Mouse (Mus musculus): Measurements from ENCODE around the gene Tnfsf12. TPM values are rescaled to one million over a fixed set of nuclear protein-coding genes. Genes with fewer than 3 reads are reported as not detected.

The Tnfsf12 gene
- polyA plus RNA-seq, 1 experiment from 2014 or later: 8.8 TPM

DNA sequence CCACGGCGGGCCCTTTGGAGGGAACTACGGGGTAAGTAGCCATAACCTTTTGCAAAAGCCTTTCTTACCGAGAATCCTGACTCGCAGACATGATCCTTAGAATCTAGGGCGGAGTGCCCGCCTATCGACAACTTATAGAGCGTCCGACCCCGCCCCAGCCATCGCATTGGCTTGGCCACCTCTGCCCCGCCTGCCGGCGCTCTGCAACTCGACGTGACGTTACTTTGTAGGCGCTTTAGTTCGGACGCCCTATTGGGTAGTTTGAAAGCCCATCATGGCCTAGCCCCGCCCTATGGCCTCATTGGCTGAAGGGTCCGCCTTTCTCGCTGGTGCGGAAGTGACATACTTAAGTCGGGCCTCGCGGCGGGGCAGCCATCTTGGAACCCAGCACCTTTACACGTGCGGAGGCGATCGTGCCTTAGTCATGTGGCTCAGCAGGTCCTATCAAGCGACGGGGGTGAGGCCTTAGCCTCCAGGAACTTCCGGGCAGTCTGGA is 23.4 kb downstream of the Tnfsf12 start, which contains the start of gene Eif4a1:
TSS of gene Eif4a1 (minus strand) at position 213 of the 496 bp plus-strand sequence.
- H3K4me3 ChIP-seq (replicated peaks; ENCODE audit: low read length): peak within 1 kb of the TSS; percentile 73
- H3K27ac ChIP-seq (ENCODE audit: low read length): peak within 1 kb of the TSS; percentile 96
- H3K9me3 ChIP-seq (replicated peaks; ENCODE audit: control insufficient read depth, low read length): no peaks in the 10 kb centered on the region
- peak; percentile 98 for ATAC-seq (ENCODE audit: insufficient read depth, low FRiP score)
- peaks cover 23% of the 10 kb centered on the region for H3K36me3 ChIP-seq (ENCODE audit: control insufficient read depth, insufficient read depth, low read length)
- H3K9ac ChIP-seq (ENCODE audit: low read length): peak within 1 kb of the TSS; percentile 100
- peaks cover 18% of the 10 kb centered on the region for H3K4me1 ChIP-seq (ENCODE audit: control insufficient read depth, insufficient read depth, low read length)
- peak within 1 kb of the TSS; percentile 97 for H3K4me2 ChIP-seq (ENCODE audit: low read depth, low read length)
- WGBS: under 1% methylated on average over 36 of the region's 36 CpGs
- H3K27me3 ChIP-seq (ENCODE audit: control insufficient read depth, insufficient read depth, low read length): no peaks in the 10 kb centered on the region

DNA sequence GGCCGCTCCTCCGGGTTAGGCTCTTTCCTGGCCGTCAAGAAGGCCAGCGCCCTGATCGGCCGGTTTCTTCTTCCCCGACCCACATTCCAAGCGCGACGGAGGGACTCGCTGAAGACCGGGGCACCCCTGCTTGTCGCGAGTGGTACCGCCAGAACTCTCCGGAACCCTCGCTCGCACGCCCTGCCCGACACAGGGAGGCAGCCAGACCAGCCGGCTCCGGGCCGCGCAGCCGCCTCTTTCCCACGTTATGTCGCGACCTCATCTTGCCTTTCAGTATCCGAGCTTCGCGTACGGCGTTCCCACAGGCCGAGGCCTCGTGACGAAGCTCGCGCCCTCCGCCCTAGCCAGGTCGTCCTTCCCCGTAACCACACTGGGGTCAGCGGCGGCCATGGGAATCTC is 23.9 kb downstream of the Tnfsf12 start:
- Histone ChIP-seq H3K9ac (ENCODE audit: low read length) (peak overlapping the region; percentile 100), H3K27me3 (ENCODE audit: control insufficient read depth, insufficient read depth, low read length) (no peaks in the 10 kb centered on the region), H3K27ac (ENCODE audit: low read length) (peak overlapping the region; percentile 96), H3K36me3 (ENCODE audit: control insufficient read depth, insufficient read depth, low read length) (peaks cover 23% of the 10 kb centered on the region), H3K9me3 (replicated peaks; ENCODE audit: control insufficient read depth, low read length) (no peaks in the 10 kb centered on the region), H3K4me3 (replicated peaks; ENCODE audit: low read length) (peak overlapping the region; percentile 73), H3K4me1 (ENCODE audit: control insufficient read depth, insufficient read depth, low read length) (peaks cover 18% of the 10 kb centered on the region), H3K4me2 (ENCODE audit: low read depth, low read length) (0 out of 2 replicates have a peak overlapping the region, but pooled peaks have one; percentile 97)
- ATAC-seq (ENCODE audit: insufficient read depth, low FRiP score): peak; percentile 0; the same call in 1 of the 2 replicates
- WGBS: under 1% methylated on average over 43 of the region's 43 CpGs

DNA sequence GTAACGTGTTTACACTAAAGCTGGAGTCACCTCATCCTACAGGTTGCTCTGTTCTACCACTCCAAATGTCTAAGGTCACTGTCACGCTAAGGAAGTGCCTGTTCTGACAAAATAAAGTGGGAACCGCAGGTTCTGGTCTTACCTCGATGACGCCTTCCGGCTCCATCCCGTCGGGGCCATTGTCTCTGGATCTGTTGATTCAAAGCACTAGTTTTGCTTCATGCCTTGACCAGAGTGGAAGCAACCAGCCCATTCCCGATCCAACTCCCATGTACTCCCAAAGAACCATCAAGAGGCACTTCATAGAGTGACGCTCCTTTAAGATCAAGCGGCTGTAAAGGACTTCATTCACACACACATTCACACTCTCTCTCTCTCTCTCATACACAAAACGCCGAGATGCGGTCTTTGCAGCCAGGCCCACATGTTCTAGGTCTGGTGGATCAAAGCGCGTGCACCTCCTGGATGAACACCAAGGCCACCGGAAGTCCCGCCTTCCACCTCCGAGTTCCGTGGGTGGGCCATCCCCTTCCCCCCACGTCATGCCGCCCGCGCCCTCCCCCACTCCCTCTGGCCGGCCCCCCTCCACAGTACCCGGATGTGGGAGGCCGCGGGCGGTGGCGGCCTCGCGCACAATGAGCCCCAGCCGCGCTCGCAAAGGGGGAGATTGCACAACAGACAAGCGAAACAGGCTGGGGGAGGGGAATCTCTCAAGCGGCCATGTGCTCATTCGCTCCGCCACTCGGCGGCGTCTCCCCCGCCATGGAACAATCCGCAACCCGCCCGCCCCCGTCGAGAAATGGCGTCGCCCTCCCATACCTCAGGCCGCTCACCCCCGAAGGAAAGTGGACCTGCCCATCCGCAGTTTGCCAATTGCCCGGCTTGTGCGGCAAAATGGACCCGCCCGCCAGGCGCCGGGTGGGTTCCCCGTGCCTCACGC is 24.6 kb downstream of the Tnfsf12 start:
- peaks cover 18% of the 10 kb centered on the region for H3K4me1 ChIP-seq (ENCODE audit: control insufficient read depth, insufficient read depth, low read length)
- H3K27ac ChIP-seq (ENCODE audit: low read length): peak overlapping the region; percentile 96
- peaks cover 30% of the 10 kb centered on the region for H3K36me3 ChIP-seq (ENCODE audit: control insufficient read depth, insufficient read depth, low read length)
- H3K9ac ChIP-seq (ENCODE audit: low read length): peak overlapping the region; percentile 100
- H3K9me3 ChIP-seq (replicated peaks; ENCODE audit: control insufficient read depth, low read length): no peaks in the 10 kb centered on the region
- H3K4me2 ChIP-seq (ENCODE audit: low read depth, low read length): peak overlapping the region; percentile 97
- peak overlapping the region; percentile 73 for H3K4me3 ChIP-seq (replicated peaks; ENCODE audit: low read length)
- under 1% methylated on average over 61 of the region's 61 CpGs for WGBS
- peak; percentile 79 for ATAC-seq (ENCODE audit: insufficient read depth, low FRiP score)
- no peaks in the 10 kb centered on the region for H3K27me3 ChIP-seq (ENCODE audit: control insufficient read depth, insufficient read depth, low read length)

DNA sequence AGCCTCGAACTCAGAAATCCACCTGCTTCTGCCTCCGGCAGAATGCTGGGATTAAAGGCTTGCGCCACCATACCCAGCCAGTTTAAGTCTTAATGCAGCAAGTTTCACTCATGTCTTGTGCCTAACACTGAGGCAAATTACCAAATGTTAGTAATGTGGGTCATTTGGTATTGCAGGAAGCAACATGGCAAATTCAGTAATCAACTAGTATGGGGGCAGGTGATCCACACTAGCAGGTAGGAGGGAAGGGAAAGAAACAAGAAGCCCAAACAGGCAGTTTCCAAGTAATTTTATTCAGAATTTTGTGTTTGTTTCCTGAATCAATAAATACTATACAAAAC is 29.0 kb downstream of the Tnfsf12 start:
- no peaks in the 10 kb centered on the region for H3K9me3 ChIP-seq (replicated peaks; ENCODE audit: control insufficient read depth, low read length)
- no peak overlapping the region for H3K4me3 ChIP-seq (replicated peaks; ENCODE audit: low read length)
- no peak overlapping the region for H3K9ac ChIP-seq (ENCODE audit: low read length)
- H3K27ac ChIP-seq (ENCODE audit: low read length): peak overlapping the region; percentile 53
- peaks cover 20% of the 10 kb centered on the region for H3K4me1 ChIP-seq (ENCODE audit: control insufficient read depth, insufficient read depth, low read length)
- no peaks in the 10 kb centered on the region for H3K27me3 ChIP-seq (ENCODE audit: control insufficient read depth, insufficient read depth, low read length)
- H3K36me3 ChIP-seq (ENCODE audit: control insufficient read depth, insufficient read depth, low read length): peaks cover 34% of the 10 kb centered on the region
- H3K4me2 ChIP-seq (ENCODE audit: low read depth, low read length): no peak overlapping the region
- WGBS: 81% methylated on average over 3 of the region's 3 CpGs
- ATAC-seq (ENCODE audit: insufficient read depth, low FRiP score): no peak

DNA sequence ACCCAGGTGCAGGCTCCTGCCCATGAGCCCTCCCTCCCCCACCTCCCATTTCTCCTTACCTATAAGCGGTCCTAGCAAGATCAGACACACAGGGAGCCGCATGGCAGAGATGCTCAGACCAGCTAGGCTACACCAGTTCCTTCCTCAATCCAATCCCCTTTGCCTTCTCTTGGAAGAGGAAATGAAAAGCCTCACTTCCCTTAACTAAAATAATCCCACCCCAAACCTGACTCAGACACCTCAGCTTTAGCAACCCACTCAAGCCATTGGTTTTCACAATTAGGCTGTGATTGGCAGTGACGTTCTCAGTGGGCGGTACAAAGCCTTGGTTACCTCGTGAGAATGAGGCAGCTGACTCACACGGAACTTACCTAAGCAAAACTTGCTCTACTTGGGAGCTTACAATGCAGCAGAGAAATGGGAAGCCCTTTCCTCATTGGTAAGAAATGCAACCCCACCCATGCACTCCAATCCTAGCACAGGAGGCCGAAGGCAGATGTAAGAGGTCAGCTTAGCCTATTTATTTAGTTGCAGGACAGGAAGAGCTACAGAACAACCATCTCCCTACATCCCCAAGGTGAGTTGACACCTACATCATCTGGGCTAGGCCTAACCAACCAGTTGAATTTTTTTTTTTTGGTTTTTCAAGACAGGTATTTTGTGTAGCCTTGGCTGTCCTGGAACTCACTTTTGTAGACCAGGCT is 29.5 kb downstream of the Tnfsf12 start, which contains the start of gene Cd68:
TSS of gene Cd68 (minus strand) at position 193 of the 704 bp plus-strand sequence.
- H3K9me3 ChIP-seq (replicated peaks; ENCODE audit: control insufficient read depth, low read length): no peaks in the 10 kb centered on the region
- no peak within 1 kb of the TSS for H3K4me3 ChIP-seq (replicated peaks; ENCODE audit: low read length)
- H3K4me1 ChIP-seq (ENCODE audit: control insufficient read depth, insufficient read depth, low read length): peaks cover 25% of the 10 kb centered on the region
- H3K27me3 ChIP-seq (ENCODE audit: control insufficient read depth, insufficient read depth, low read length): no peaks in the 10 kb centered on the region
- 20% methylated on average over 7 of the region's 7 CpGs for WGBS
- H3K27ac ChIP-seq (ENCODE audit: low read length): peak within 1 kb of the TSS; percentile 58
- 0 out of 2 replicates have a peak, but pooled peaks have one; percentile 16 for ATAC-seq (ENCODE audit: insufficient read depth, low FRiP score)
- peaks cover 34% of the 10 kb centered on the region for H3K36me3 ChIP-seq (ENCODE audit: control insufficient read depth, insufficient read depth, low read length)
- H3K9ac ChIP-seq (ENCODE audit: low read length): no peak within 1 kb of the TSS
- H3K4me2 ChIP-seq (ENCODE audit: low read depth, low read length): peak within 1 kb of the TSS; percentile 2; the same call in 1 of the 2 replicates

DNA sequence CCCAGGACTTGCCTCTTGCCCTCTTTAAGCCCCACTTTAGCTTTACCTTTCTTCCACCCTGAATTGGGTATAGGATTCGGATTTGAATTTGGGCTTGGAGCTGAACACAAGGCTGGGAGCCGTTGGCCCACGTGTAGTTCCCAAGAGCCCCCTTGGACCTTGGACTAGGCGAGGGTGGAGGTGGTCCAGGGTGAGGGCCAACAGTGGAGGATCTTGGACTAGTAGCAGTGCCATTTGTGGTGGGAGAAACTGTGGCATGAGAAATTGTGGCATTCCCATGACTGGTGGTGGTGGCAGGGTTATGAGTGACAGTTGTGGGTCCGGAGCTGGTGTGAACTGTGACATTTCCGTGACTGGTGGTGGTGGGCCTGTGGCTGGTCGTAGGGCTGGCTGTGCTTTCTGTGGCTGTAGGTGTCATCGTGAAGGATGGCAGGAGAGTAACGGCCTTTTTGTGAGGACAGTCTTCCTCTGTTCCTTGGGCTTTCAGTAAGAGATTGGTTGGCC is 30.1 kb downstream of the Tnfsf12 start:
- Histone ChIP-seq H3K4me2 (ENCODE audit: low read depth, low read length) (peak overlapping the region; percentile 2; the same call in 1 of the 2 replicates), H3K4me1 (ENCODE audit: control insufficient read depth, insufficient read depth, low read length) (peaks cover 23% of the 10 kb centered on the region), H3K4me3 (replicated peaks; ENCODE audit: low read length) (no peak overlapping the region), H3K27me3 (ENCODE audit: control insufficient read depth, insufficient read depth, low read length) (no peaks in the 10 kb centered on the region), H3K9ac (ENCODE audit: low read length) (no peak overlapping the region), H3K27ac (ENCODE audit: low read length) (peak overlapping the region; percentile 58; the same call in 1 of the 2 replicates), H3K36me3 (ENCODE audit: control insufficient read depth, insufficient read depth, low read length) (peaks cover 31% of the 10 kb centered on the region), H3K9me3 (replicated peaks; ENCODE audit: control insufficient read depth, low read length) (no peaks in the 10 kb centered on the region)
- 66% methylated on average over 9 of the region's 9 CpGs for WGBS
- no peak for ATAC-seq (ENCODE audit: insufficient read depth, low FRiP score)

DNA sequence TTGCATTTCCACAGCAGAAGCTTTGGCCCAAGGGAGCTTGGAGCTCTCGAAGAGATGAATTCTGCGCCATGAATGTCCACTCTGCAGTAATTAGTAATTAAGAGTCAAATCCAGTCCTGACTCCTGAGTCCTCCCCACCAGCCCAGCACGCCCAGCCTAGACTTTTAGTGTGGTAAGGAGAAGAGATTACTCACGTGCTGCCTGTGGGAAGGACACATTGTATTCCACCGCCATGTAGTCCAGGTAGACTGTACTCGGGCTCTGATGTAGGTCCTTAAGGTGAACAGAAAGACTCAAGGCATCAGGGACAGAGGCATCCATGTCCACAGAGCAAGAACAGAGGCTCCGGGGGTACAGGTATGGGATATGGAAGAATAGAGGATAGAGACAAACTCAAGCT is 30.8 kb downstream of the Tnfsf12 start:
- H3K27ac ChIP-seq (ENCODE audit: low read length): no peak overlapping the region
- no peak overlapping the region for H3K4me2 ChIP-seq (ENCODE audit: low read depth, low read length)
- no peaks in the 10 kb centered on the region for H3K9me3 ChIP-seq (replicated peaks; ENCODE audit: control insufficient read depth, low read length)
- no peak overlapping the region for H3K4me3 ChIP-seq (replicated peaks; ENCODE audit: low read length)
- no peak for ATAC-seq (ENCODE audit: insufficient read depth, low FRiP score)
- no peaks in the 10 kb centered on the region for H3K27me3 ChIP-seq (ENCODE audit: control insufficient read depth, insufficient read depth, low read length)
- peaks cover 29% of the 10 kb centered on the region for H3K36me3 ChIP-seq (ENCODE audit: control insufficient read depth, insufficient read depth, low read length)
- no peak overlapping the region for H3K9ac ChIP-seq (ENCODE audit: low read length)
- 86% methylated on average over 7 of the region's 7 CpGs for WGBS
- peaks cover 16% of the 10 kb centered on the region for H3K4me1 ChIP-seq (ENCODE audit: control insufficient read depth, insufficient read depth, low read length)

DNA sequence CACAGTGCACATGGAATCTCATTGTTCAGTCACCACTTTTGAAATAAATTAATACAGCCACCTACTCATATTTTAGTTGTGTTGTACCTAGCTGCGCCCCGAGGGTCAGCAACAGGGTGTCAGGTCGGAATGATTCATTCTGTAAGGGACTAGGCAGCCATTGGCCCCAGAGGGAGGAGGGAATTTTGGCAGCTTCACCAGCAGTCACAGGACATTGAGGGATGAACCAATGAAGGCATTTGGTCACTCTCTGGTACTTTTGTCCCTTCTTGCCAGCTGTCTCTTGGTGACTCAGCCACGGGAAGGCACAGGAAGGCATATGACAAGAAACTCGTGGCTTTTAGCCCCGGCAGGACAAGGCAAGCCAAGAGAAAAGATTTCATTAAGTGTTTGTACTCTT is 31.9 kb downstream of the Tnfsf12 start:
- no peak for ATAC-seq (ENCODE audit: insufficient read depth, low FRiP score)
- Histone ChIP-seq H3K27ac (ENCODE audit: low read length) (peak overlapping the region; percentile 94; the same call in 1 of the 2 replicates), H3K9ac (ENCODE audit: low read length) (no peak overlapping the region), H3K4me3 (replicated peaks; ENCODE audit: low read length) (no peak overlapping the region), H3K4me1 (ENCODE audit: control insufficient read depth, insufficient read depth, low read length) (peaks cover 12% of the 10 kb centered on the region), H3K4me2 (ENCODE audit: low read depth, low read length) (peak overlapping the region; percentile 70; the same call in 1 of the 2 replicates), H3K36me3 (ENCODE audit: control insufficient read depth, insufficient read depth, low read length) (peaks cover 20% of the 10 kb centered on the region), H3K27me3 (ENCODE audit: control insufficient read depth, insufficient read depth, low read length) (no peaks in the 10 kb centered on the region), H3K9me3 (replicated peaks; ENCODE audit: control insufficient read depth, low read length) (no peaks in the 10 kb centered on the region)
- 84% methylated on average over 6 of the region's 6 CpGs for whole genome bisulfite sequencing
